Mouse (Mus musculus) lung, embryonic 14.5 days (tissue): ENCODE results near the gene Olfr106-ps. TPM values are rescaled to one million over a fixed set of nuclear protein-coding genes. Genes with fewer than 3 reads are reported as not detected.

Source experiments
- ATAC-seq: fragments of 200-750 bp; cut with Nextera tagmentation; 2 replicates; pipeline ENCODE4 v1.8.0; 2017; ENCODE audit warnings: mild to moderate bottlenecking, moderate TSS enrichment, moderate library complexity; ENCODE audit not compliant: insufficient read depth
- DNase-seq: peaks from one replicate; pipeline ENCODE4 v3.0.0-alpha.2; 2015
- H3K27ac ChIP-seq: fragments of 300-500 bp; sonication (generic); 2 replicates; pipeline ENCODE4 v1.5.1; 2014; ENCODE audit warnings: low read depth, mild to moderate bottlenecking, moderate library complexity
- H3K27me3 ChIP-seq: fragments of 300-500 bp; sonication (generic); 2 replicates; pipeline ENCODE4 v1.6.1; 2014; ENCODE audit warnings: low read length, control low read depth; ENCODE audit not compliant: insufficient read depth
- H3K36me3 ChIP-seq: fragments of 300-500 bp; sonication (generic); 2 replicates; pipeline ENCODE4 v1.6.1; 2014; ENCODE audit warnings: control low read depth; ENCODE audit not compliant: insufficient read depth
- H3K4me1 ChIP-seq: fragments of 300-500 bp; sonication (generic); 2 replicates; pipeline ENCODE4 v1.6.1; 2014; ENCODE audit warnings: antibody characterized with exemption, control low read depth; ENCODE audit not compliant: insufficient read depth
- H3K4me2 ChIP-seq: fragments of 300-500 bp; sonication (generic); 2 replicates; pipeline ENCODE4 v1.6.1; 2014; ENCODE audit warnings: mild to moderate bottlenecking
- H3K4me3 ChIP-seq: fragments of 300-500 bp; sonication (generic); 2 replicates; pipeline ENCODE4 v1.5.1; 2014; ENCODE audit warnings: low read depth, low read length
- H3K9ac ChIP-seq: fragments of 300-500 bp; sonication (generic); 2 replicates; pipeline ENCODE4 v1.6.1; 2014
- H3K9me3 ChIP-seq: fragments of 300-500 bp; sonication (generic); 2 replicates; pipeline ENCODE4 v1.6.1; 2016; ENCODE audit warnings: low read depth, low read length, control low read depth
- CTCF ChIP-seq: IDR thresholded peaks from 2 replicates; pipeline ENCODE4 v1.5.1; 2016; ENCODE audit warnings: antibody characterized with exemption, low read depth
- WGBS: fragments of 180-500 bp; shearing (Covaris S2); extraction: QIAGEN DNeasy Blood & Tissue Kit; methylation state at CpG from one replicate; pipeline ENCODE4 v1.1.7; 2014; 5-methylcytosine and 5-hydroxymethylcytosine counted together
- polyA plus RNA-seq: library from polyadenylated mRNA; unstranded; fragments of >200 nt; fragmentation: Nextera tagmentation; extraction: Ambion mirVana; gene quantifications from 2 replicates; pipeline ENCODE4 v1.2.1, GENCODE M21; 2014

Olfr106-ps gene
- polyA plus RNA-seq, result not detected in 2 replicates

- H3K4me1 ChIP-seq, result no peaks in the 10 kb centered on the region
- TF ChIP-seq CTCF, result no peak
- H3K4me3 ChIP-seq, result no peak within 1 kb of the TSS
- H3K27me3 ChIP-seq, result no peaks in the 10 kb centered on the region
- no peak within 1 kb of the TSS for H3K27ac ChIP-seq
- 33% methylated on average over 1 of the region's 1 CpGs for WGBS
- ATAC-seq (no peak), DNase-seq (no peak)
- no peak within 1 kb of the TSS for H3K9ac ChIP-seq
- H3K36me3 ChIP-seq, result no peaks in the 10 kb centered on the region
- no peaks in the 10 kb centered on the region for H3K9me3 ChIP-seq
- no peak within 1 kb of the TSS for H3K4me2 ChIP-seq
These were observed at the start of gene Olfr106-ps for GRCm38 (mm10) chr17:37390093-37390492. TSS of gene Olfr106-ps (plus strand) at chr17:37390393.

DNA sequence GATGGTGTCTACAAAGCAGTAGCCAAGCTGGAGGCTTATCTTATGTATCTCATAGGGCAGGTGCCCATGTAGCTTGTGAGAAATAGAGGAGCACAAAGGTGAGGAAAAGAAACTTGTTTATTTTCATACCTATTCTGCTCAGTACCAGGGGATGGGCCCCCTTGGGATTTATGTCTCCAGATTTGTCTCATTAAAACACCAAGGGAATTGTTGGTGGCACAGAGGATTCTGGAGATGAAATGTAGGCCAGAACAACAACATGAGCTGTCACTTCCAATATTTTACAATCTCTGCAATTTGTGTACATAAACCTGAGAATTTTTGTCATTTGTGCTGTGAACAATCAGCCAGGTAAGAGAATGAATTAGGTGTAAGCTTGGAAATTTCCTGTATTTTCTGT is 30.9 kb upstream of the Olfr106-ps start, which contains the start of gene Olfr104-ps:
Olfr104-ps (plus strand) TSS at position 301 of the 400 bp plus-strand sequence.
- no peak for DNase-seq
- Histone ChIP-seq H3K4me3 (no peak within 1 kb of the TSS), H3K9me3 (no peaks in the 10 kb centered on the region), H3K36me3 (no peaks in the 10 kb centered on the region), H3K9ac (no peak within 1 kb of the TSS), H3K4me2 (no peak within 1 kb of the TSS), H3K4me1 (no peaks in the 10 kb centered on the region), H3K27me3 (no peaks in the 10 kb centered on the region), H3K27ac (no peak within 1 kb of the TSS)
- ATAC-seq, result no peak
- TF ChIP-seq CTCF, result no peak

- ATAC-seq (no peak), DNase-seq (no peak)
- Histone ChIP-seq H3K4me1 (no peaks in the 10 kb centered on the region), H3K27me3 (no peaks in the 10 kb centered on the region), H3K9ac (no peak within 1 kb of the TSS), H3K36me3 (no peaks in the 10 kb centered on the region), H3K27ac (no peak within 1 kb of the TSS), H3K4me3 (no peak within 1 kb of the TSS), H3K9me3 (no peaks in the 10 kb centered on the region), H3K4me2 (no peak within 1 kb of the TSS)
- no peak for TF ChIP-seq CTCF
These were observed 11.5 kb upstream of the Olfr106-ps start, which contains the start of gene Olfr105-ps for GRCm38 (mm10) chr17:37378733-37379132. TSS of gene Olfr105-ps (plus strand) at chr17:37379033.

DNA sequence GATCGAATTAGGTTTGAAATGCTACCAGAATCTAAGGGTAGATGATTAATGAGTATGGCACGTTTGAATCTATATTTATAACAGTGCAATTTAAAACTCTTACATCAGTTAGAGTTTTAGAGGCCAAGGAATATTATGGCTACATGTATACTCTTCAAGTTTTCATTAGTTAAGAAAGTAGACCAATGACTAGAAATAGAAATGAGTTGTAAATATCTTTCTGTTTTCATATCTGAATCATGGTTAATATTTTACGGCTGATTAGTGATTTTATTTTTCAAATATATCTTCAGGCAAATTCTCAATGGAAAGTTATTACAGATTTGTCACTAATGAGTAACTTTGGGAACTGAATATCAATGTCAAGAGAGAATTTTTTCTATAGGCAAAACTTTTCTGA is 8.7 kb downstream of the Olfr106-ps start, which contains the start of gene Olfr107:
Olfr107 (plus strand) TSS at position 301 of the 400 bp plus-strand sequence.
- Histone ChIP-seq H3K9me3 (no peaks in the 10 kb centered on the region), H3K4me1 (no peaks in the 10 kb centered on the region), H3K4me3 (no peak within 1 kb of the TSS), H3K36me3 (no peaks in the 10 kb centered on the region), H3K27me3 (no peaks in the 10 kb centered on the region), H3K27ac (no peak within 1 kb of the TSS), H3K4me2 (no peak within 1 kb of the TSS), H3K9ac (no peak within 1 kb of the TSS)
- ATAC-seq, result no peak
- WGBS, result 69% methylated on average over 3 of the region's 3 CpGs
- no peak for DNase-seq
- TF ChIP-seq CTCF, result no peak

DNA sequence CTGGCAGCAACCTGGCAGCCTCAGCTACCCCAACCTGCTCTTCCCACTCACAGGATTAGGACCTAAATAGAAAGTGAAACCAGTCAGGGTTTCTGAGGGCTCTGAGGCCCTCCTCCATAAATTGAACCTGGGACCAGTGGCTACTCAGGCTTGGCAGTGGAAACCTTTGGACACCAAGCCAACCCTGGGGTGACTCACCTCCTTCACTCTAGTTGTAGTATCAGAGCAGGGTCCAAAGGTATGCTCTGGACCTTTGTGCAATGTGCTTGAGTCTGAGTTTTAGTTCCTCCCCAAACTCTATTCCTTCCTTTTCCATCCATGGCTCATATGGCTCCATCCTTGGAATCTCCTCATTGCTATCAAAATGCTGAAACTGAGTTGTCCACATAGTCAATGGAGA is 23.2 kb downstream of the Olfr106-ps start:
- Histone ChIP-seq H3K27ac (no peak overlapping the region), H3K36me3 (no peaks in the 10 kb centered on the region), H3K4me3 (no peak overlapping the region), H3K4me1 (no peaks in the 10 kb centered on the region), H3K4me2 (no peak overlapping the region), H3K27me3 (no peaks in the 10 kb centered on the region), H3K9ac (no peak overlapping the region), H3K9me3 (no peaks in the 10 kb centered on the region)
- DNase-seq (no peak), ATAC-seq (no peak)
- no peak for TF ChIP-seq CTCF

- no peak for ATAC-seq
These were observed 55.0 kb downstream of the Olfr106-ps start, which contains the start of gene Olfr108 for GRCm38 (mm10) chr17:37445180-37445579. TSS of gene Olfr108 (plus strand) at chr17:37445480.

More at GRCm38 (mm10) chr17:37445180-37445579, 55.0 kb downstream of the Olfr106-ps start, which contains the start of gene Olfr108:
- H3K4me2 ChIP-seq, result no peak within 1 kb of the TSS
- H3K36me3 ChIP-seq, result no peaks in the 10 kb centered on the region
- WGBS, result 90% methylated on average over 1 of the region's 1 CpGs
- H3K4me3 ChIP-seq, result no peak within 1 kb of the TSS
- H3K27ac ChIP-seq, result no peak within 1 kb of the TSS
- DNase-seq, result no peak
- no peaks in the 10 kb centered on the region for H3K27me3 ChIP-seq
- no peak within 1 kb of the TSS for H3K9ac ChIP-seq
- H3K9me3 ChIP-seq, result no peaks in the 10 kb centered on the region
- no peak for TF ChIP-seq CTCF
- H3K4me1 ChIP-seq, result no peaks in the 10 kb centered on the region

Other genes starting within 250 kb of the Olfr106-ps start
- gene Olfr93, start 228.9 kb upstream of the Olfr106-ps start, polyA plus RNA-seq, result not detected in 2 replicates
- gene Ubd, start 196.5 kb upstream of the Olfr106-ps start, polyA plus RNA-seq, result not detected in 2 replicates
- gene Olfr94, start 189.4 kb upstream of the Olfr106-ps start, polyA plus RNA-seq, result not detected in 2 replicates
- not detected in 2 replicates for gene Olfr95, start 177.3 kb upstream of the Olfr106-ps start, polyA plus RNA-seq
- gene Olfr96, start 170.2 kb upstream of the Olfr106-ps start, polyA plus RNA-seq, result not detected in 2 replicates
- not detected in 2 replicates for gene Olfr97, start 153.1 kb upstream of the Olfr106-ps start, polyA plus RNA-seq
- not detected in 2 replicates for gene Olfr98, start 126.6 kb upstream of the Olfr106-ps start, polyA plus RNA-seq
- 1.0 and 1.2 TPM in 2 replicates for gene H2-M3, start 120.2 kb upstream of the Olfr106-ps start, polyA plus RNA-seq
- not detected in 2 replicates for gene Olfr99, start 106.9 kb upstream of the Olfr106-ps start, polyA plus RNA-seq
- gene Olfr101, start 86.1 kb upstream of the Olfr106-ps start, polyA plus RNA-seq, result not detected in 2 replicates
- gene Olfr102, start 73.3 kb upstream of the Olfr106-ps start, polyA plus RNA-seq, result not detected in 2 replicates
- not detected in 2 replicates for gene Olfr103, start 50.7 kb upstream of the Olfr106-ps start, polyA plus RNA-seq
- gene Olfr104-ps, start 30.8 kb upstream of the Olfr106-ps start, polyA plus RNA-seq, result not detected in 2 replicates
- gene Olfr105-ps, start 11.4 kb upstream of the Olfr106-ps start, polyA plus RNA-seq, result not detected in 2 replicates
- not detected in 2 replicates for gene Olfr107, start 8.8 kb downstream of the Olfr106-ps start, polyA plus RNA-seq
- not detected in 2 replicates for gene Olfr108, start 55.1 kb downstream of the Olfr106-ps start, polyA plus RNA-seq
- not detected in 2 replicates for gene Olfr109, start 68.5 kb downstream of the Olfr106-ps start, polyA plus RNA-seq
- gene H2-M2, start 93.2 kb downstream of the Olfr106-ps start, polyA plus RNA-seq, result not detected in 2 replicates
- gene Olfr110, start 102.1 kb downstream of the Olfr106-ps start, polyA plus RNA-seq, result not detected in 2 replicates
- gene Olfr111, start 117.6 kb downstream of the Olfr106-ps start, polyA plus RNA-seq, result not detected in 2 replicates
- gene Olfr112, start 179.1 kb downstream of the Olfr106-ps start, polyA plus RNA-seq, result not detected in 2 replicates
- not detected in 2 replicates for gene Olfr113, start 187.3 kb downstream of the Olfr106-ps start, polyA plus RNA-seq
- not detected in 2 replicates for gene Olfr114, start 202.3 kb downstream of the Olfr106-ps start, polyA plus RNA-seq
- gene Olfr115, start 236.7 kb downstream of the Olfr106-ps start, polyA plus RNA-seq, result not detected in 2 replicates
- not detected in 2 replicates for gene Olfr116, start 236.8 kb downstream of the Olfr106-ps start, polyA plus RNA-seq